Mouse (Mus musculus): ENCODE results near the gene Vmn1r54.

DNA sequence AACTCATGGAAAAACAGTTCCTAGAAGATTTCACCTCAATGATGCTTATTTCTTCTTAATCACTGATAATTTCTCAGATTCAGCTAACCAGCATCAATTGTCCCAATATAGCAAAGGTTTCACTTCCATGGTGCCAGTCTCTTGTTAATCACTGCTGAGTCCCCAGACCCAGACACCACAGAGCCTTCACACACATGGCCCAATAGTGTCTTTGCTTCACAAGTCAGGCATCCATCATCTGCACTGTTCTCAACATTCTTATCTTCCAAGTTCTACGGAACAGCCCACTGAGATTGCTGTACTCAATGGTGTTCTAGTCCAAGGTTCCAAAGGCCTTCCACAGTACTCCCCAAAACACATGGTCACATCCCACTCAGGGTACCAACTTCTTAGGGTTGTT is 54.8 kb downstream of the Vmn1r54 start, which contains the start of gene BC048671:
- TF ChIP-seq CTCF (IDR thresholded peaks at IDR 0.05; ENCODE audit: low read depth, low read length), result no peak
- TF ChIP-seq POLR2A (IDR thresholded peaks at IDR 0.05; ENCODE audit: borderline replicate concordance, low read depth, low read length), result no peak
